Mouse (Mus musculus): ENCODE results near the gene Mesp1. TPM values are rescaled to one million over a fixed set of nuclear protein-coding genes. Genes with fewer than 3 reads are reported as not detected.

Gene Mesp1
- polyA plus RNA-seq, 1 experiment from 2014 or later = not detected

GRCm38 (mm10) chr7:79744585-79744984 lies 49.0 kb downstream of the Mesp1 start:
- Histone ChIP-seq H3K9me3 (replicated peaks) (no peaks in the 10 kb centered on the region), H3K36me3 (no peaks in the 10 kb centered on the region), H3K27me3 (ENCODE audit: low read depth, poor library complexity, severe bottlenecking) (no peaks in the 10 kb centered on the region), H3K4me3 (no peak overlapping the region), H3K27ac (no peak overlapping the region), H3K4me1 (peaks cover 15% of the 10 kb centered on the region)
- 82% methylated on average over 5 of the region's 5 CpGs for WGBS
- no peak for DNase-seq (ENCODE audit: low spot score)

GRCm38 (mm10) chr7:79744051-79744450 lies 49.5 kb downstream of the Mesp1 start:
- H3K27me3 ChIP-seq (ENCODE audit: low read depth, poor library complexity, severe bottlenecking) = no peaks in the 10 kb centered on the region
- WGBS = 92% methylated on average over 9 of the region's 9 CpGs

GRCm38 (mm10) chr7:79742659-79743536 lies 50.7 kb downstream of the Mesp1 start, which contains the start of the genes Pex11a and Wdr93:
Pex11a (minus strand) TSS chr7:79743131.
Wdr93 (plus strand) TSS chr7:79743163.
- H3K27ac ChIP-seq = peak within 1 kb of the TSS; percentile 78
- no peaks in the 10 kb centered on the region for H3K9me3 ChIP-seq (replicated peaks)
- DNase-seq (ENCODE audit: low spot score) = peak; percentile 87
- H3K36me3 ChIP-seq = peaks cover under 1% of the 10 kb centered on the region; the same call in 1 of the 2 replicates
- WGBS = 3% methylated on average over 46 of the region's 46 CpGs
- no peaks in the 10 kb centered on the region for H3K27me3 ChIP-seq (ENCODE audit: low read depth, poor library complexity, severe bottlenecking)
- H3K4me3 ChIP-seq = peak within 1 kb of the TSS; percentile 88
- H3K4me1 ChIP-seq = peaks cover 15% of the 10 kb centered on the region

More at GRCm38 (mm10) chr7:79744051-79744450, 49.5 kb downstream of the Mesp1 start:
- no peak for DNase-seq (ENCODE audit: low spot score)
- no peak overlapping the region for H3K4me3 ChIP-seq
- no peaks in the 10 kb centered on the region for H3K36me3 ChIP-seq
- H3K4me1 ChIP-seq = peaks cover 15% of the 10 kb centered on the region
- H3K27ac ChIP-seq = no peak overlapping the region
- H3K9me3 ChIP-seq (replicated peaks) = no peaks in the 10 kb centered on the region

- Histone ChIP-seq H3K4me1 (peaks cover 15% of the 10 kb centered on the region), H3K36me3 (peaks cover 6% of the 10 kb centered on the region), H3K4me3 (peak overlapping the region; percentile 88), H3K27ac (peak overlapping the region; percentile 78), H3K9me3 (replicated peaks) (no peaks in the 10 kb centered on the region), H3K27me3 (ENCODE audit: low read depth, poor library complexity, severe bottlenecking) (no peaks in the 10 kb centered on the region)
- 28% methylated on average over 11 of the region's 11 CpGs for WGBS
- no peak for DNase-seq (ENCODE audit: low spot score)
Measured at GRCm38 (mm10) chr7:79742277-79742658, 51.3 kb downstream of the Mesp1 start.

Other genes starting within 250 kb of the Mesp1 start
- not detected in 2 replicates for gene Rhcg, start 176.1 kb downstream of the Mesp1 start, polyA plus RNA-seq (2016; fragmentation: Nextera tagmentation; extraction: Ambion mirVana)
- 19.7 and 20.3 TPM in 2 replicates for gene Ticrr, start 133.6 kb downstream of the Mesp1 start, polyA plus RNA-seq (2016; fragmentation: Nextera tagmentation; extraction: Ambion mirVana)
- 7.2 and 8.5 TPM in 2 replicates for gene Kif7, start 78.1 kb downstream of the Mesp1 start, polyA plus RNA-seq (2016; fragmentation: Nextera tagmentation; extraction: Ambion mirVana)
- gene Plin1, start 60.9 kb downstream of the Mesp1 start, polyA plus RNA-seq (2016; fragmentation: Nextera tagmentation; extraction: Ambion mirVana) = not detected in 2 replicates
- 6.6 and 11.3 TPM in 2 replicates for gene Pex11a, start 50.7 kb downstream of the Mesp1 start, polyA plus RNA-seq (2016; fragmentation: Nextera tagmentation; extraction: Ambion mirVana)
- gene Wdr93, start 50.6 kb downstream of the Mesp1 start, polyA plus RNA-seq (2016; fragmentation: Nextera tagmentation; extraction: Ambion mirVana) = 0.19 and 0.35 TPM in 2 replicates
- 0.21 TPM in 1 of 2 replicates, not detected in the other for gene Mesp2, start 16.9 kb upstream of the Mesp1 start, polyA plus RNA-seq (2016; fragmentation: Nextera tagmentation; extraction: Ambion mirVana)
- gene Anpep, start 67.3 kb upstream of the Mesp1 start, polyA plus RNA-seq (2016; fragmentation: Nextera tagmentation; extraction: Ambion mirVana) = 8.1 and 9.7 TPM in 2 replicates
- gene Ap3s2, start 126.9 kb upstream of the Mesp1 start, polyA plus RNA-seq (2016; fragmentation: Nextera tagmentation; extraction: Ambion mirVana) = 41.7 and 44.4 TPM in 2 replicates
- 14.3 and 16.1 TPM in 2 replicates for gene Arpin, start 141.6 kb upstream of the Mesp1 start, polyA plus RNA-seq (2016; fragmentation: Nextera tagmentation; extraction: Ambion mirVana)
- gene Zfp710, start 231.0 kb upstream of the Mesp1 start, polyA plus RNA-seq (2016; fragmentation: Nextera tagmentation; extraction: Ambion mirVana) = 19.4 and 19.7 TPM in 2 replicates

All from limb, embryonic 10.5 days (tissue).